Mouse (Mus musculus) liver, postnatal 0 days (tissue): ENCODE data around the gene Plekhg3.

Experiments
- CTCF ChIP-seq: sonication (generic); IDR thresholded peaks from 2 replicates; pipeline ENCODE4 v1.5.1; 2016; ENCODE audit warnings: antibody characterized with exemption, low read depth
- EP300 ChIP-seq: IDR thresholded peaks from 2 replicates; pipeline ENCODE4 v1.6.1; 2016; ENCODE audit warnings: antibody characterized with exemption, low read depth, mild to moderate bottlenecking

GRCm38 (mm10) chr12:76570221-76570940 lies 39.7 kb downstream of the Plekhg3 start:
- TF ChIP-seq EP300 (no peak), CTCF (no peak)
